In genomic region chr2:25228431-25228889, GRCm38 (mm10) we compare ENCODE assay signal across 8 mouse cellular contexts. TPM values are rescaled to one million over a fixed set of nuclear protein-coding genes. Genes with fewer than 3 reads are reported as not detected.
A peak's percentile ranks its signal among the peaks of the same experiment; 100 is the strongest.
DNase-seq lines count a peak whose midpoint lies in the region; ATAC-seq and TF ChIP-seq lines count a peak whose summit lies in the region.

No protein-coding gene starts in this region.

- DNase-seq in WW6 (ENCODE audit: low read depth, low spot score): peak; percentile 69
- peak; percentile 64 to 80 for DNase-seq in cerebellum, postnatal 4 days (ENCODE audit: low spot score in 2 of 2)
- peak; percentile 90 for DNase-seq in gastrocnemius, adult 18-20 months (ENCODE audit: low spot score)
- peak; percentile 92 for DNase-seq in hindbrain, postnatal 0 days (ENCODE audit: low spot score)
- peak; percentile 77 to 82 for DNase-seq in left cerebral cortex, adult 2 months (ENCODE audit: extremely low spot score in 1 of 2, low spot score in 2 of 2)
- peak; percentile 88 for DNase-seq in right cerebral cortex, postnatal 10 days (ENCODE audit: low spot score in 2 of 2)
- DNase-seq in urinary bladder, postnatal 25 days (ENCODE audit: low spot score): peak; percentile 92

- H3K4me2 ChIP-seq in hindbrain, postnatal 0 days (ENCODE audit: low read depth, low read length): peak overlapping the region; percentile 42

- H3K9me3 ChIP-seq in hindbrain, postnatal 0 days (ENCODE audit: low read length): no peaks in the 10 kb centered on the region
- H3K9me3 ChIP-seq in megakaryocyte, embryonic 14.5 days: no peaks in the 10 kb centered on the region

- peak; percentile 67 for ATAC-seq in hindbrain, postnatal 0 days

- no peaks in the 10 kb centered on the region for H3K36me3 ChIP-seq in hindbrain, postnatal 0 days (ENCODE audit: insufficient read depth, low read length)
- peaks cover 6% of the 10 kb centered on the region for H3K36me3 ChIP-seq in megakaryocyte, embryonic 14.5 days (replicated peaks; ENCODE audit: low read length)

- TF ChIP-seq CTCF in hindbrain, postnatal 0 days (IDR thresholded peaks at IDR 0.05; ENCODE audit: low read depth): peak; percentile 79
- peak; percentile 73 for TF ChIP-seq CTCF in left cerebral cortex, adult 2 months (IDR thresholded peaks at IDR 0.05)

- H3K27me3 ChIP-seq in hindbrain, postnatal 0 days (ENCODE audit: insufficient read depth, low read length): no peaks in the 10 kb centered on the region
- H3K27me3 ChIP-seq in megakaryocyte, embryonic 14.5 days (replicated peaks): peaks cover 30% of the 10 kb centered on the region

- H3K4me1 ChIP-seq in hindbrain, postnatal 0 days (ENCODE audit: insufficient read depth, low read length): peaks cover 17% of the 10 kb centered on the region; the same call in 1 of the 2 replicates
- H3K4me1 ChIP-seq in megakaryocyte, embryonic 14.5 days: peaks cover 66% of the 10 kb centered on the region

- H3K9ac ChIP-seq in hindbrain, postnatal 0 days (replicated peaks; ENCODE audit: low read length): peak overlapping the region; percentile 38; the same call in 1 of the 2 replicates

- H3K4me3 ChIP-seq in hindbrain, postnatal 0 days (ENCODE audit: low read length): peak overlapping the region; percentile 15; the same call in 1 of the 2 replicates
- H3K4me3 ChIP-seq in left cerebral cortex, adult 2 months: peak overlapping the region; percentile 32
- peak overlapping the region; percentile 90 for H3K4me3 ChIP-seq in megakaryocyte, embryonic 14.5 days (replicated peaks)

- H3K27ac ChIP-seq in hindbrain, postnatal 0 days: peak overlapping the region; percentile 81
- peak overlapping the region; percentile 82 for H3K27ac ChIP-seq in left cerebral cortex, adult 2 months

- 0% methylated on average over 7 of the region's 7 CpGs for WGBS in hindbrain, postnatal 0 days

- intact Hi-C loops in left cerebral cortex, adult 2 months (cut with DNase I): loop anchor here (2.0 kb wide), 3 partner anchors 24 to 36 kb away; partner anchors contain the start of gene Tprn

RNA-seq across cellular contexts. Expression of gene Tubb4b, which starts 4.0 kb away (rescaled TPM):
- total RNA-seq in gastrocnemius, adult 18-20 months (2021): 100 to 1,000 TPM; 224 to 228 TPM
- 827 and 864 TPM in 2 replicates for total RNA-seq in hindbrain, postnatal 0 days (2014; rRNA removed)
- polyA plus RNA-seq in hindbrain, postnatal 0 days (2015; fragmentation: Nextera tagmentation; extraction: Ambion mirVana): 531 and 568 TPM in 2 replicates
- 100 to 1,000 TPM; 317 to 329 TPM for total RNA-seq in left cerebral cortex, adult 2 months (2021)
- polyA plus RNA-seq in megakaryocyte, embryonic 14.5 days (2012; ENCODE audit: insufficient read depth, low replicate concordance): 264 and 365 TPM in 2 replicates

RNA-seq across cellular contexts. Expression of gene Slc34a3, which starts 5.7 kb away (rescaled TPM):
- not detected for total RNA-seq in gastrocnemius, adult 18-20 months (2021)
- not detected in 2 replicates for total RNA-seq in hindbrain, postnatal 0 days (2014; rRNA removed)
- not detected in 2 replicates for polyA plus RNA-seq in hindbrain, postnatal 0 days (2015; fragmentation: Nextera tagmentation; extraction: Ambion mirVana)
- total RNA-seq in left cerebral cortex, adult 2 months (2021): not detected
- not detected in 2 replicates for polyA plus RNA-seq in megakaryocyte, embryonic 14.5 days (2012; ENCODE audit: insufficient read depth, low replicate concordance)

RNA-seq across cellular contexts. Expression of gene Rnf224, which starts 8.1 kb away (rescaled TPM):
- total RNA-seq in gastrocnemius, adult 18-20 months (2021): not detected
- total RNA-seq in hindbrain, postnatal 0 days (2014; rRNA removed): not detected in 2 replicates
- polyA plus RNA-seq in hindbrain, postnatal 0 days (2015; fragmentation: Nextera tagmentation; extraction: Ambion mirVana): not detected in 2 replicates
- total RNA-seq in left cerebral cortex, adult 2 months (2021): not detected
- not detected in 2 replicates for polyA plus RNA-seq in megakaryocyte, embryonic 14.5 days (2012; ENCODE audit: insufficient read depth, low replicate concordance)

RNA-seq across cellular contexts. Expression of gene Fam166a, which starts 9.9 kb away (rescaled TPM):
- total RNA-seq in gastrocnemius, adult 18-20 months (2021): not detected
- total RNA-seq in hindbrain, postnatal 0 days (2014; rRNA removed): not detected in 2 replicates
- polyA plus RNA-seq in hindbrain, postnatal 0 days (2015; fragmentation: Nextera tagmentation; extraction: Ambion mirVana): 0.42 TPM in 1 of 2 replicates, not detected in the other
- total RNA-seq in left cerebral cortex, adult 2 months (2021): not detected
- not detected in 2 replicates for polyA plus RNA-seq in megakaryocyte, embryonic 14.5 days (2012; ENCODE audit: insufficient read depth, low replicate concordance)

RNA-seq across cellular contexts. Expression of gene Rnf208, which starts 13.6 kb away (rescaled TPM):
- total RNA-seq in gastrocnemius, adult 18-20 months (2021): under 1 TPM; 0.50 to 0.74 TPM
- 156 and 170 TPM in 2 replicates for total RNA-seq in hindbrain, postnatal 0 days (2014; rRNA removed)
- 197 and 219 TPM in 2 replicates for polyA plus RNA-seq in hindbrain, postnatal 0 days (2015; fragmentation: Nextera tagmentation; extraction: Ambion mirVana)
- 100 to 1,000 TPM; 249 to 270 TPM for total RNA-seq in left cerebral cortex, adult 2 months (2021)
- polyA plus RNA-seq in megakaryocyte, embryonic 14.5 days (2012; ENCODE audit: insufficient read depth, low replicate concordance): 3.8 and 7.6 TPM in 2 replicates

Comparison
In these comparisons a context has a peak if more than half of its experiments do, and no peak if none do; other contexts are left out.
1. Peak in every context shown above with its lines: DNase-seq, ATAC-seq, H3K4me3 ChIP-seq and H3K27ac ChIP-seq.
2. H3K4me3 ChIP-seq: peak in every context shown above with its lines; median percentile 90 in megakaryocyte, embryonic 14.5 days; 32 in left cerebral cortex, adult 2 months; 15 in hindbrain, postnatal 0 days.